ENCODE assay signal across 7 mouse cellular contexts in the genomic region with DNA sequence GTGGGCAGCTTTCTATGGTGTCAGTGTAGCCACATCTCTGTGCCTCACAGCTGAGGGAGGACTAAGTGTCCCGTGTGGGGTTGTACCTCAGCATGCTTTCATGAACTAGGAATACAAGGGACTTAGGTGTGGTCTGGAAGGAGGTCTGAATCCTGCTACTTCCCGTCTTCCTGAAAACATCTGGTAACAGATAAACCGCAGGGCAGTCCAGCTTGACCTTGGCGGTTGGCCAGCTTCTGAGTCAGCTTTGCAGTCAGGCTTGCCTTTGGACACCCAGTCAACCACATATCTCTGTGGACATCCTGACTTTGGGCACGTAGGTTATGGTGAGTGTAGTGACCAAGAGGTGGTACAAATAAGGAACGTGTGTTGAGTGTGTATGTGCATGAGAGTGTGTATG. TPM values are rescaled to one million over a fixed set of nuclear protein-coding genes. Genes with fewer than 3 reads are reported as not detected.
DNase-seq lines count a peak whose midpoint lies in the region; ATAC-seq lines count a peak whose summit lies in the region.

No protein-coding gene starts in this region.

- DNase-seq in adrenal gland, adult (ENCODE audit: inconsistent age in 2 of 2, low spot score in 1 of 2) = peak; percentile 94 to 97
- peak; percentile 56 for DNase-seq in fibroblast of lung, adult 2 months (ENCODE audit: low read depth)
- DNase-seq in heart, postnatal 4 days = peak; percentile 83
- peak; percentile 57 for DNase-seq in lung, postnatal 25 days (ENCODE audit: low spot score)
- DNase-seq in embryo, embryonic 9.5 days (ENCODE audit: extremely low spot score) = no peak
- DNase-seq in layer of hippocampus, adult 9-11 months = no peak

- no peak for ATAC-seq in inflammation-experienced regulatory T-cells, adult 6 months

RNA-seq across cellular contexts. Expression of gene Stk24, which starts 57.2 kb away (rescaled TPM):
- 10 to 100 TPM; 84.8 to 93.5 TPM for total RNA-seq in heart, postnatal 4 days (2021)
- polyA plus RNA-seq in inflammation-experienced regulatory T-cells, adult 6 months (2017; shearing (Covaris generic)) = 10 to 100 TPM; 54.0 to 65.8 (median 54.6) TPM

Comparison
In these comparisons a context has a peak if more than half of its experiments do, and no peak if none do; other contexts are left out.
1. DNase-seq: peak in adrenal gland, adult (2 of 2), fibroblast of lung, adult 2 months (single experiment), heart, postnatal 4 days (single experiment) and lung, postnatal 25 days (single experiment); none in embryo, embryonic 9.5 days (single experiment) and layer of hippocampus, adult 9-11 months (single experiment).